Mouse (Mus musculus) lung, embryonic 14.5 days (tissue): ENCODE results near the gene Bcl2l10. TPM values are rescaled to one million over a fixed set of nuclear protein-coding genes. Genes with fewer than 3 reads are reported as not detected.

Experiments used
- ATAC-seq: fragments of 200-750 bp; cut with Nextera tagmentation; 2 replicates; pipeline ENCODE4 v1.8.0; 2017; ENCODE audit warnings: mild to moderate bottlenecking, moderate TSS enrichment, moderate library complexity; ENCODE audit not compliant: insufficient read depth
- DNase-seq: peaks from one replicate; pipeline ENCODE4 v3.0.0-alpha.2; 2015
- H3K27ac ChIP-seq: fragments of 300-500 bp; sonication (generic); 2 replicates; pipeline ENCODE4 v1.5.1; 2014; ENCODE audit warnings: low read depth, mild to moderate bottlenecking, moderate library complexity
- H3K27me3 ChIP-seq: fragments of 300-500 bp; sonication (generic); 2 replicates; pipeline ENCODE4 v1.6.1; 2014; ENCODE audit warnings: low read length, control low read depth; ENCODE audit not compliant: insufficient read depth
- H3K36me3 ChIP-seq: fragments of 300-500 bp; sonication (generic); 2 replicates; pipeline ENCODE4 v1.6.1; 2014; ENCODE audit warnings: control low read depth; ENCODE audit not compliant: insufficient read depth
- H3K4me1 ChIP-seq: fragments of 300-500 bp; sonication (generic); 2 replicates; pipeline ENCODE4 v1.6.1; 2014; ENCODE audit warnings: antibody characterized with exemption, control low read depth; ENCODE audit not compliant: insufficient read depth
- H3K4me2 ChIP-seq: fragments of 300-500 bp; sonication (generic); 2 replicates; pipeline ENCODE4 v1.6.1; 2014; ENCODE audit warnings: mild to moderate bottlenecking
- H3K4me3 ChIP-seq: fragments of 300-500 bp; sonication (generic); 2 replicates; pipeline ENCODE4 v1.5.1; 2014; ENCODE audit warnings: low read depth, low read length
- H3K9ac ChIP-seq: fragments of 300-500 bp; sonication (generic); 2 replicates; pipeline ENCODE4 v1.6.1; 2014
- H3K9me3 ChIP-seq: fragments of 300-500 bp; sonication (generic); 2 replicates; pipeline ENCODE4 v1.6.1; 2016; ENCODE audit warnings: low read depth, low read length, control low read depth
- CTCF ChIP-seq: IDR thresholded peaks from 2 replicates; pipeline ENCODE4 v1.5.1; 2016; ENCODE audit warnings: antibody characterized with exemption, low read depth
- WGBS: fragments of 180-500 bp; shearing (Covaris S2); extraction: QIAGEN DNeasy Blood & Tissue Kit; methylation state at CpG from one replicate; pipeline ENCODE4 v1.1.7; 2014; 5-methylcytosine and 5-hydroxymethylcytosine counted together
- polyA plus RNA-seq: library from polyadenylated mRNA; unstranded; fragments of >200 nt; fragmentation: Nextera tagmentation; extraction: Ambion mirVana; gene quantifications from 2 replicates; pipeline ENCODE4 v1.2.1, GENCODE M21; 2014

Gene Bcl2l10
- polyA plus RNA-seq, 1 experiment from 2014 or later: not detected

DNA sequence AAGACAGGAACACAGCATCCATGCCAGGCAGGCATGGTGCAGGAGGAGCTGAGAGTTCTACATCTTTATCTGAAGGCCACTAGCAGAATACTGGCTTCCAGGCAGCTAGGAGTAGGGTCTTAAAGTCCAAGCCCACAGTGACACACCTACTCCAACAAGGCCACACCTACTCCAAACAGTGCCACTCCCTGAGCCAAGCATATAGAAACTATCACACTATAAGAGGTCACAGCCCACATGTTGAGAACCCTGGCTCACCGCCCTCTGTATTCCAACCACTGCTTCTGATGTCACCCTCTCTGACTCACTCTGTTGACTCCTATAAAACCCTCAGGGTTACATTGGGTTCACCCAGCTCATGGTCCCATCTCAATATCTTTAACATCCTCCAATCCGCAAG lies 29.4 kb upstream of the Bcl2l10 start:
- no peak for ATAC-seq

DNA sequence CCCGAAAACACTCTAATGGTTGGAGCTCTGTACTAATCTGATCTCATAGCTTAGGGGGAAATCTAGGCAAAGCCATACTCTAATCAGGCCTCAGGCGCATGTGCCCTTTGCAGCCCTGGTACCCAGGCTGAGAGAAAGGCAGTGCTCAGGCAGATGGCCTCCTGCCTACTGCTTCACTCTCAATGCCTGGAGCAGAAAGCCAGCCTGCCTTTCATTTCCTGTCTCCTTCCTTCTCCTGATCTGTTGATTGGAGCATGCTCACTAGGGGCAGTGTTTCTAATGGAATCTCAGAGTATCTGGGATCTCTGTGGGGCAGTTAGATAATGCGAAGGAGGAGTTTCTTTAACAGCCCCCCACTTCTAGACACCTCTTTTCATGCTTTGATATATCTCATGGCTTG lies 28.2 kb upstream of the Bcl2l10 start:
- H3K36me3 ChIP-seq: no peaks in the 10 kb centered on the region
- DNase-seq (peak; percentile 20), ATAC-seq (no peak)
- WGBS: 65% methylated on average over 3 of the region's 3 CpGs
- no peaks in the 10 kb centered on the region for H3K4me1 ChIP-seq
- TF ChIP-seq CTCF: peak; percentile 17; the same call in 1 of the 2 replicates
- no peaks in the 10 kb centered on the region for H3K27me3 ChIP-seq
- no peak overlapping the region for H3K9ac ChIP-seq
- H3K9me3 ChIP-seq: no peaks in the 10 kb centered on the region
- H3K4me3 ChIP-seq: no peak overlapping the region
- H3K27ac ChIP-seq: no peak overlapping the region
- H3K4me2 ChIP-seq: no peak overlapping the region

More for the DNA sequence above, 29.4 kb upstream of the Bcl2l10 start:
- no peaks in the 10 kb centered on the region for H3K4me1 ChIP-seq
- no peak overlapping the region for H3K9ac ChIP-seq
- H3K4me3 ChIP-seq: no peak overlapping the region
- H3K27me3 ChIP-seq: no peaks in the 10 kb centered on the region
- no peak for TF ChIP-seq CTCF
- no peak overlapping the region for H3K27ac ChIP-seq
- no peak for DNase-seq
- 86% methylated on average over 2 of the region's 2 CpGs for WGBS
- H3K36me3 ChIP-seq: no peaks in the 10 kb centered on the region
- H3K4me2 ChIP-seq: no peak overlapping the region
- H3K9me3 ChIP-seq: no peaks in the 10 kb centered on the region

DNA sequence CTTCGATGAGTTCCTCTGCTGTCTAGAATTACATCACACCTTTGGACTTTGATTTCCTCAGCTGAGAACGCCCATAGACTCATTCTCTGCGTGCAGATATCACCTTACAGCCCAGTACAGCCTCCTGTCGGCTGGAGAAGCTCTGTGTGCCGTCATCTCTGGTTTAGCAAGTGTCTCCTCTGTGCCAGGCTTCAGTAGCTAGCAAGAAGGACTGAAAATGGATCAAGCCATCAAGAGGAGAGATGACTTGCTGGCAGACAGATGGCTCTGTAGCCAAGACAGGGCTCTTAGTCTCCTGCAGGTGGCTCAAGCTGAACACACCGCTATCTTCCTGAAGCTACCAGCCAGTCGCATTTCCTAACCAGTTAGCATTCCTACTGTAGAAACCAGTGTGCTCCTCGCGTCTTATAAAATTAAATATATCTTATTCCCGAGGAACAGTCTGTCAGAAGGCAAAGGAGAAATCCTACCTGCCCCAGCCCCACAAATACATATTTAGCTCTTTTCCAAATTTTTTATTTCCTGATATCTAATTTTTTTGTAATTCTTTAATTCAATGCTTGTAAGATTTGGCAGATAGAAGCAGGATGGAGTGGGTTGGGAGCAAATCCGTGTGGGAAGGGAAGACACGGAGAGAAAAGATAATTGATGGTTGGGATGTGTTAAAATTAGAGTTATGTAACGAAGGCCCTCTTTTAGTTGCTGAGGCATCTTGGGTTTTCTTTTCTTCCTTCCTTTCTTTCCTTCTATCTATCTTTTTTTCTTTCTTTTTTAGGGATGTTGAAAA lies 25.3 kb upstream of the Bcl2l10 start:
- ATAC-seq (no peak), DNase-seq (no peak)
- no peak overlapping the region for H3K4me3 ChIP-seq
- TF ChIP-seq CTCF: no peak
- H3K36me3 ChIP-seq: no peaks in the 10 kb centered on the region; the same call in 1 of the 2 replicates
- H3K27me3 ChIP-seq: no peaks in the 10 kb centered on the region
- H3K27ac ChIP-seq: no peak overlapping the region
- H3K9me3 ChIP-seq: no peaks in the 10 kb centered on the region
- no peak overlapping the region for H3K4me2 ChIP-seq
- no peak overlapping the region for H3K9ac ChIP-seq
- WGBS: 59% methylated on average over 13 of the region's 13 CpGs
- H3K4me1 ChIP-seq: no peaks in the 10 kb centered on the region

DNA sequence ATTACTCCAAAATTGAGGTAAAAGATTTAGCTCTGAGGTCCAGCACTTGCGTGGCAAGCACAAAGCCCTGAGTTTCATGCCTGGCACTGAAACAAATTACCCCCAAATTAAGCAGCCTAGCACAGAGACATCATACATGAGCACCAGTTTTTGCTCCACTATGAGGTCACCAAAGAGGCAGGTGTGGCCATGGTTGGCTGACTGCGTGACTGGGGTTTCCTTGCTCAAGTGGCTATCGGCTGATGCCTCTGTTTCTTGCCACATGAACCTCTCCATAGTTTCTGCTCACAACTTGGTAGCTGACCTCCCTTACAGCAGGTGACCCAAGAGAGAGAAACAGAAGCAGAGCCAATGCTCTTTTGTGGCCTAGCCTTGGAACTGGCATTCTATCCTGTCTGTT lies 19.5 kb upstream of the Bcl2l10 start:
- WGBS: 88% methylated on average over 3 of the region's 3 CpGs
- no peak overlapping the region for H3K4me2 ChIP-seq
- ATAC-seq (no peak), DNase-seq (no peak)
- H3K9ac ChIP-seq: no peak overlapping the region
- no peaks in the 10 kb centered on the region for H3K9me3 ChIP-seq
- H3K27me3 ChIP-seq: no peaks in the 10 kb centered on the region
- no peak overlapping the region for H3K4me3 ChIP-seq
- H3K4me1 ChIP-seq: no peaks in the 10 kb centered on the region
- H3K27ac ChIP-seq: no peak overlapping the region
- H3K36me3 ChIP-seq: peaks cover 25% of the 10 kb centered on the region; the same call in 1 of the 2 replicates
- no peak for TF ChIP-seq CTCF

DNA sequence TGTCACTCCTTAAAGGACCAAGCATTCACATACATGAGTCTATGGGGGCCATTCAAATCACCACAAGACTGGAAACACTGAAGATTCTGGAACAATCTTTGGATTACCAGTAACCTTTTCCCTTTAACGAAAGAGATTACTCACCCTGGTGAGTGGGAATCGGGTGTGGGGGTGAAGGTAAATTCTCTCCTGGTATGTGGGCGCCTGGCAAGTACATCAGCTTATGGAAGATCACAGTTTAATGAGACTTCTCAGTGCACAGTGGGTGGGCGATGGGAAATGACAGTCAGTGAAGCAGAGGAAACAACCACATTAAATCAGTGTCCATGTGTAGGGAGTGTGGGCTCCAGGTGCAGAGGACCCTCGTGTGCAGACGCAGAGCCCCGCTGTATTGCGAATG lies 16.7 kb upstream of the Bcl2l10 start:
- Histone ChIP-seq H3K36me3 (peaks cover 44% of the 10 kb centered on the region), H3K27me3 (no peaks in the 10 kb centered on the region), H3K4me3 (no peak overlapping the region), H3K27ac (no peak overlapping the region), H3K9me3 (no peaks in the 10 kb centered on the region), H3K4me2 (no peak overlapping the region), H3K9ac (no peak overlapping the region), H3K4me1 (no peaks in the 10 kb centered on the region)
- no peak for TF ChIP-seq CTCF
- DNase-seq (no peak), ATAC-seq (no peak)
- WGBS: 90% methylated on average over 8 of the region's 8 CpGs

DNA sequence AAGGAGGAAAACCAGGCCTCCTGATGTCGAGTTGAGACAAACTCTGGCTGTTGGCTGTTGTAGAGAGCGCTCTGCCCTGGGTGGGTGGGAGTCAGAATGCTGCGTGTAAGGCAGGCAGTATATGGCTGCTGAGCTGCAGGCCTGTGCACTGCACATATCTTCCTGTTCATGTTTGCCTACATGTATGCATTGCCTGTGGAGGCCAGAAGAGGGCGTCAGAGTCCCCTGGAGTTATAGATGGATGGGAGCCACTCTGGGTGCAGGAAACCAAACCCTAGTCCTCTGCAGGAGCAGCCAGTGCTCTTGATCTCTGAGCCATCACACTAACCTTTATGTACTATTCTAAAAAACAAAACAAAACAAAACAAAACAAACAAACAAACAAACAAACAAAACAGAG lies 13.1 kb upstream of the Bcl2l10 start:
- TF ChIP-seq CTCF: 0 out of 2 replicates have a peak, but pooled peaks have one; percentile 12
- WGBS: 74% methylated on average over 4 of the region's 4 CpGs
- ATAC-seq: no peak
- Histone ChIP-seq H3K9me3 (no peaks in the 10 kb centered on the region), H3K27me3 (no peaks in the 10 kb centered on the region), H3K4me2 (no peak overlapping the region), H3K4me3 (no peak overlapping the region), H3K27ac (no peak overlapping the region), H3K9ac (no peak overlapping the region), H3K36me3 (peaks cover 63% of the 10 kb centered on the region), H3K4me1 (no peaks in the 10 kb centered on the region)
- DNase-seq: no peak

DNA sequence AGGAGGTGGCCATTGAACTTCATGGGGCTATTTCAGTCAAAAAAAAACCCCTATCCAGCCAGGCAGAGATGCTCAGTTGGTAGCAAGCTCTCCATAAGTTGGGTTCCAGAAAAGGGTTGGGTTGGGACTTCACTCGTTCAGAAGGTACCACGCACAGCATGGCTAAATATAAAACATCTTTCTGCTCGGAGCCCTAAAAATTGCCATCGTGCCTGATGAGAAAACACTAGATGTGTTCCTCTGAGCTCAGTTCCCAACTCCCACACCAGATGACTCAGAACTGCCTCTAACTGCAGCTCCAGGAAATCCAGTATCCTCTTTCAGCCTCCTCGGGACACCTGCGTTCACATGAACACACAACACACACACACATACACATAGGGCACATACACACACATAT lies 9.5 kb upstream of the Bcl2l10 start:
- Histone ChIP-seq H3K36me3 (peaks cover 52% of the 10 kb centered on the region), H3K4me3 (no peak overlapping the region), H3K9ac (no peak overlapping the region), H3K27ac (no peak overlapping the region), H3K4me2 (no peak overlapping the region), H3K9me3 (no peaks in the 10 kb centered on the region), H3K4me1 (no peaks in the 10 kb centered on the region), H3K27me3 (no peaks in the 10 kb centered on the region)
- TF ChIP-seq CTCF: no peak
- 90% methylated on average over 6 of the region's 6 CpGs for WGBS
- ATAC-seq: no peak
- DNase-seq: no peak
